Mouse (Mus musculus) ES-CJ7 (cell line): ENCODE data around the gene Rtp3.

ENCODE experiments used
- DNase-seq: peaks from one replicate; pipeline ENCODE4 v3.0.0; 2011; ENCODE audit warnings: low read depth, low spot score

Gene Rtp3

GRCm38 (mm10) chr9:110979411-110979810, 11.0 kb downstream of the Rtp3 start:
- DNase-seq, result peak; percentile 71

- no peak for DNase-seq
Measured at GRCm38 (mm10) chr9:110965910-110966231, 24.5 kb downstream of the Rtp3 start.

DNA sequence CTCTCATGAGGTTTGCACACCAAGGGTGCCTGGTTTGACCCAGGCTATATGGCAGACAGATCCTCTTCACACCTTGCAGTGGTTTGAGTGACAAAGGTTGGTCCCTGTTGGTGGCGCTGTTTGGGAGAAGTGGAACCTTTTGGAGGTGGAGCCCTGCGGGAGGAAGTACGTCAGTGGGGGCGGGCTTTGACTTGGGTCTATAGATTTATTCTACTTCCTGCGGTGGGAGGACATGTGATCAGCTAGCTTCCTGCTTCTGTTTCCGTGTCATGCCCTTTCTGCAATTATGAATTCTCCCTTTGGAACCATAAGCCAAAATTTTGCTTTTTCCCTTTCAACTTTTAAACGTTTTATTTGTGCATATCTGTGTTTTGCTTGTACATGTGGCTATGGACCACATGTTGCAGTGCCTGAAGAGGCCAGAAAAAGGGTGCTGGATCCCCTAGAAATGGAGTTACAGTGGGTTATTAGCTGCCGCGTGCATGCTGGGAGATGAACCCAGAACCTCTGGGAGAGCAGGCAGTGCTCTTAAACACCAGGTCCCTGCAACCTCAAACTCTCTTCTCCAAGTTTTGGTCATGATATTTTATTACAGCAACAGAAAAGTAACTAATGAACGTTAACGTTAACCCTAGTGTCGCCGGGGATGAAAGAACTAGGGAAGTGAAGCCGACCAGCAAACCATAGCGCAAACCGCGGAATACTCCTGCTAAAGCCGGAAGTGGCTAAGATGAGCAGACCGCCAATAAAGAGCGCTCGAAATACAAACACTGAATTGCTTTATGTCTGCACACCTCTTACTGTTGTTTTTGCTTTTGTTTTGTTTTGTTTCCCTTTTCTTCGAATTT, 25.1 kb downstream of the Rtp3 start:
- peak; percentile 89 for DNase-seq

DNA sequence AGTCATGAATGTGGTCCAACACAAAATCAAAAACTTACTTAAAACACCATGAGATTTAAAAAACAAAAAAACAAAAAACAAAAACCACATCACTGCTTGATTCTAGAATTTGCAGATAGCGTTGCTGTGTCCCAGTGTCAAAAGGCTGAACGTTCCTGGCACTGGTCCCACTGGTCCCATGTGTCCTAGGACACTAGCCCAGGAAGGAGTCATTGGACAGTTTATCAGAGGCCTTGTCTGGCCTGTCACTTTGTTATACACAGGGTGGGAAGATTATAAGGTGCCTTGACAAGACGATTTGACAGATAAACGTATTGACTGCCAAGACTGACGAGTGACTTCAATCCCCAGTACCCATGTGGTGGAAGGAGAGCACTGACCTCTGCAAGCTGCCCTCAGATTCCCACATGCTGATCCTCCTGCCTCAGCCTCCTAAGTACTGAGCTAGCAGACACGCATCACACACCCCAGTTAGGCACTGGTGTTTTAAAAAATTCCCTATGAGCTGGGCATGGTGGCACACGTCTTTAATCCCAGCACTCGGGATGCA, 26.7 kb downstream of the Rtp3 start:
- no peak for DNase-seq

GRCm38 (mm10) chr9:110961386-110961785, 29.0 kb downstream of the Rtp3 start:
- no peak for DNase-seq

DNA sequence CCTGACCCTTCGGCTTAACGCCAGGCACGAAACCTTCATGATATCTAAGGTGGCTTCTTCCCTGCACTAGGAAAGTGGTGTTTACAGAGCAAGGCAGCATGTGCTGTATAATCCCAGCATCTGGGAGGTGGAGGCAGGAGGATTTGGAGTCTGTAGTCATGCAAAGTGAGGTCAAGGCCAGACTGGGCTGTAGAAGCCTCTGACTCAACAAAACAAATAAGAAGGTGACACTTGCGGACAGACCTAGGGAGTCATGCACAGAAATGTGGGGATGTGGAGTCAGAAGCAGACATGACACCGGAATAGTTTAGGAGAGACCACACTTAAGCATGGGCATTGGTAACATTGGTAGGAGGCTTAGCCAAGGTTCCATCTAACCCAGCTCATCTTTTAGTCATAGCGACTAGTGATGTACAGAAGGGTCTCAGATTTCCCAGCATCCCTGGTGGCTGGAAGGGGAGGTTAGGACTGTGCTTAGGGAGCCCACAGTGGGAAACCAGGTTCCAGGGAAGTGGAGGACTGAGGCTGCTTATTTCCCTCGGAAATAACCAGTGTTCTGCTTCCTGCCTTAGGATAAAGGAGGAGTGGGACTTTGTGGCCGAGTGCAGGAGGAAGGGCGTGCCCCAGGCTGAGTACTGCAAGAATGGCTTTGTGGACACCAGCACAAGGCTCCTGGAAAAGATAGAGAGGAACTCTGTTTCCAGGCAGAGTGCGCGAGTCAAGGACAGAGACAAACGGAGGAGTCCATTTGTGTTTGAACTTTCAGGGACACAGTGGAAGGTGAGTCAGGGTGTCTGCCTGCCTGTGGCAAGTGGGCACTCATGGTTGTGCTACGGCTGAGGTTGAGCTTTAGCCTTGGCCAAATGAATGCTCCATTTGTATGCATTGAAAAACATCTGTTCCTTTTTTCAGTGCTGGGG, 29.9 kb downstream of the Rtp3 start:
- DNase-seq, result peak; percentile 90

DNA sequence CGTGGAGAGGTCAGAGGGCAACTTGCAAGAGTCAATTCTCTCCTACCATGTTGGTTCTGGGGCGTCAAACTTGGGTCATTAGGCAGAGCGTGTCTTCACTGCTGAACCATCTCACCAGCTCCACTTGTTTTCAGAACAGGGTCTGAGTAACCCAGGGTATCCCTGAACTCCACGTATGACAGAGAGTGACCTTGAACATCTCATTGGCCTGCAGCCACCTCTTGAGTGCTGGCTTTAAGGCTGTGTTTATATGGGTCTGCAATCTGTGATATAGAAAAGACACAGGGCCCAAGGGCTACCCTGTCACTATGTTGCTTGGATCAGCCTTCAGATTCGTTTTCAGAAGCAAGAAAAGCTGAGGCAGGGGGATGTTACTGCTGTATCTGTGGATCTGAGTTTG, 30.7 kb downstream of the Rtp3 start:
- no peak for DNase-seq

GRCm38 (mm10) chr9:110955962-110956361, 34.4 kb downstream of the Rtp3 start:
- no peak for DNase-seq

GRCm38 (mm10) chr9:110954681-110955445, 35.5 kb downstream of the Rtp3 start:
- DNase-seq, result no peak

DNA sequence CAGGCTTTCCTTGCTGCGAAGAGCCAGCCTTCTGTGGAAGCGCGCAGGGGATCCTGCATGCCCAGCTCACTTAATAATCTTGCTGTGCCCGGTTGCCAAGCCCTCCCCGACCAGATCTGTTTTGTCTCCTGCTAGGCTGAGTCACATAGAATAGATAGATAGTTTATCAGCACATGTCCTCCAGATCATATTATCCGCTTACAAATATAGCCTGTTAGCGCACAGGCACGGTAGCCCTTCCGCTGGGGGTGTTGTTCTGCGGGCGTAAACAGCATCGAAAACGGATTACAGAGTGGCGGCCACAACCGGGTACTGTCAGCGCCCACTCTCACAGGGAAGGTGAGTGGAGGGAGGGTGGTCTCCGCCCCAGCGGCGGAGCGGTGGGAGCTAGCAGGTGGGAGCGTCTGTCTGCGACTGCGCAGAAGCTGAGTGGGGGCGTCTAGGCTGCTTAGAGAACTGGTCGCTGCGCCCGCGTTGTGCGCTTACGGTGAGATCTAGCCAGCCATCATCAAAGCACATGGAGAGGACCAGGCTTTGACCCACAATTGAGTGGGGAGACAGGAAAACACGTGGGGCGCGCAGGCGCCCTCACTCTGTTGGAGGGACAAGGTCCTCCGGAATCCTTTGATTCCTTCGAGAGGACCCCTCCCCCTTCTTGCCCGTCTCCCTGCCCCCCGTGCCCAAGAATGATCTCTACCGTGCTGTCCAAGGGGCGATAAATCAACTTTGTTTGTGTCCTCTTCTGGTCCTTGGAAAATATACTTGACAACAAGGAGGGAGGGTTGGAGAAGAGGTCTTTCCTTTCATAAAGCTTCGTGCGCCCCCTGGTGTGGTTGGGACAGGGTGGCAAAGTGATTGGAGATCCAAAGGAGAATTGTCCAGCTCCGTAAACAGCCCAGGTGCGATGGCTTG, 36.6 kb downstream of the Rtp3 start:
- DNase-seq, result peak; percentile 88

- DNase-seq, result peak; percentile 85
Measured at GRCm38 (mm10) chr9:110952931-110953549, 37.3 kb downstream of the Rtp3 start.

- peak; percentile 67 for DNase-seq
Measured at GRCm38 (mm10) chr9:110952398-110952797, 38.0 kb downstream of the Rtp3 start.

DNA sequence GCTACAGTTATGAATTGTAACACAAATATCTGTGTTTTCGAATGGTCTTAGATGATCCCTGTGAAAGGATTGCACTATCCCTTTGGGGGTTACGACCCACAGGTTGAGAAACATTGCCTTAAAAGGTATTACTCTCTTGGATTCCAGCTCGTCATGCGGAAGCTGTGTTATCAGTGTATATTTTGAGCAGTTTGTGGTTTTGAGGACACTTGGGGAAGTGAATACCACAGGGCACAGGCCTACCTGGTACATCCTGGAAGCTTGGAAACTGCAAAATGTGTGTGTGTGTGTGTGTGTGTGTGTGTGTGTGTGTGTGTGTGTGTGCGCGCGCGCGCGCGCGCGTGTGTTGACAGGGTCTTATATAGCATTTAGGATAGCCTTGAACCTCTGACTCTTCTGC, 38.5 kb downstream of the Rtp3 start:
- DNase-seq, result no peak

GRCm38 (mm10) chr9:110951397-110951796, 39.0 kb downstream of the Rtp3 start, which contains the start of gene Lrrc2:
Lrrc2 (plus strand) TSS chr9:110951545.
- DNase-seq, result peak; percentile 93

DNA sequence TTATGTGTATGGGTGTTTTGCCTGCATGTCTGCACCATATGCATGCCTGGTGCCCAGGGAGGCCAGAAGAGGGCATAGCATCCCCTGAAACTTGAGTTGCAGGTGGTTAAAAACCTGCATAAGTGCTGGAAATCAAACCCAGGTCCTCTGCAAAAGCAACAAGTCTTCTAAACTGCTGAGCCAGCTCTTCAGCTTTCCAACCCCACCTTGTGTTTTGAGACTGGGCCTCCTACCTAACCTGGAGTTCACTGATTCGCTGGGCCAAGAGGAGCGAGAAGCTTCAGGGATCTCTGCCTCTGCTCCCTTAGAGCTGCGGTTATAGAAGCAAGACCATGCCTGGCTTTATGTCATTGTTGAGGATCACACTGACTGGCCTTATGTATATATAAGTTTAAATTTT, 40.3 kb downstream of the Rtp3 start:
- no peak for DNase-seq

- peak; percentile 54 for DNase-seq
Measured at GRCm38 (mm10) chr9:110948813-110949310, 41.5 kb downstream of the Rtp3 start.

DNA sequence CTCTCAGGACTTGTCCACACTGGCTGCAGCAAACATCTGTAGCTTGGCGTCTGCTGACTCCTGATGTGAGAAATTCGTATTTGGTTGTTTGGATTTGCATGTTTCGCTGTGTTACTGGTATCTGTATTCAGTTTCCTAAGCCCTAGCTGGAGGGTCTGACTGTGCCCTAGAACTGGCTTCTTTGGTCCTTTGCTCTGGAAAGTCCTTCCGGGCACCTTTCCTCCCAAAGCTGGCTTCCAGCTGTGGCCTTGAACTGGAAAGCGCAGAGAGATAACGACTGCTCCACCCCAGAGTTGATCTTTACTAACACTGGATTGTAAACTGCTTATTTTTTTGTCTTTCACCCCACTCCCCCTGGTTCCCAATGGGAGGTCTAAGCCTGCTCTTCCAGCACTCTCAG, 42.5 kb downstream of the Rtp3 start:
- peak; percentile 94 for DNase-seq

GRCm38 (mm10) chr9:110947261-110947661, 43.1 kb downstream of the Rtp3 start:
- DNase-seq, result peak; percentile 98

DNA sequence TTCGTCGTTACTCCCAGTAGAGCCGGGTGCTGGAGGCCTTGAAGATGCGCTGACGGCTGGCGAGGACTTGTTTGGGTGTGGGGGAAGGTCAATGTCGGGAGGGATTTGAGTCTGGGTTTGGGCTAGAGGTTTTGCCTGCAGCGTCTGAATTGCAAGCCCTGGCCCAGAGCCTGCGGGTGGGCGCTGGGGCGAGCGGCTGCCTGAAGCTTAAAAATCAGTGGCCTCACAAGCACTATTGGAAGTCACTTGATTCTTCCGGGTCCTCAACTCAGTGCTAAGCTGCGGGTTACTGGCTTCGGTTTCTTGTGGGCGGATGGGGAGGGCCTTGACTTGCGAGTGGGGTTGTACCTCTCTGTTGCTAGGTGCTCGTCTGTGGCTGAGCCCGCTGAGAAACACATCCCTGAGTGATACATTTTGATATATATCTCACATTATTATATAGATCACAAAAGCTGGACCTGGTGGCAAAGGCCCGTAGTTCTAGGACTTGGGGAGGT, 43.8 kb downstream of the Rtp3 start:
- DNase-seq, result peak; percentile 89

DNA sequence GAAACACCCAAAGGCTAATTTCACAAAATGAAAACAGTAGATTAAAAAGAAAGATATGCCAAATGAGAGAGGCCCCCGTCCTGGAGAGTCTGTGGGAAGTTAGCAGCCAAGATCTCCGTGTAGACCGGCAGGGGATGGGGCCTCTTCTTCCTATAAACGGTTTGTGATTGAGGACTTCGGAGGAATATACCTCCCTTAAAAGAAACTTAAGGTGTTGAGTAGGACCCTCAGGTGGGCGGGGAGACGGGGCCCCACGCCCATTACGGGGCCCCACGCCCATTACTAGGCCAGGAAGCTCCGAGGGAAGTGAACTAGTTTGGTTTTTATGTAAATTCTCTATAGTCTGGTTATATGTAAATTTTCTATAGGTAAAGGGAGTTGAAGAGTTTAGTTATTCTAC, 44.5 kb downstream of the Rtp3 start, which contains the start of gene Tdgf1:
TSS of gene Tdgf1 (minus strand) at position 233 of the 400 bp plus-strand sequence.
- DNase-seq, result peak; percentile 93
